Mouse (Mus musculus): ENCODE measurements around the gene Zbp1.

DNA sequence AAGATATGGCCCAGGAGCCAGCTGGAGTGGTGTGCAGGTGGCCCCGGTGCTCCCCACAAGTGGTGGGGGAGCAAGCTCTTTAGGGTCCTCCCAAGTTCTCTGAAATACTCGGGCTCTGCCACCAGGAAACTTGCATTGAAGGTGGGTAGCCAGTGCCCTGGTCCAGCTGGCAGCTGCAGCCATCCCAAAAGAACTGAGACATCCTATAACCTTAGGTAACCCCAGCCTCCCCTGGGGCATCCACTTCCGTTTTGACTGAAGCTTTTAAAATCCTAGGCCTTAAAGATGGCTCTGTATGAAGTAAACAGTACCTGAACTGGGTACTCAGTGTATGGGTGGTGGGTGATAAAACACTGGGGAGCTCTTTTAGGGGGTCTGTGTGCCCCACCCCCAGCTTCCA lies 4.8 kb upstream of the Zbp1 start:
- no peak for TF ChIP-seq CTCF (IDR thresholded peaks at IDR 0.05; ENCODE audit: insufficient read depth, low read length)
- no peak for TF ChIP-seq POLR2A (IDR thresholded peaks at IDR 0.05; ENCODE audit: borderline replicate concordance, extremely low read depth, low read depth, low read length)

All from lung, adult 2 months (tissue).